Mouse (Mus musculus) right cerebral cortex, adult 2 months (tissue): ENCODE data around the gene Gsk3a.
A peak's percentile ranks its signal among the peaks of the same experiment; 100 is the strongest.

ENCODE experiments used
- DNase-seq, 2 experiments: peaks; one replicate each; pipeline ENCODE4 v3.0.0; 2021 to 2022; ENCODE audit warnings: low spot score in 2 of 2

Gsk3a gene

GRCm38 (mm10) chr7:25187662-25188650 lies 49.7 kb downstream of the Gsk3a start:
- DNase-seq = peak; percentile 89 to 90

- no peak for DNase-seq
Observed at GRCm38 (mm10) chr7:25184091-25184490, 53.6 kb downstream of the Gsk3a start.

GRCm38 (mm10) chr7:25181814-25182213 lies 55.8 kb downstream of the Gsk3a start:
- DNase-seq = peak in 1 of 2 experiments; percentile 16

- peak; percentile 11 to 27 for DNase-seq
Observed at GRCm38 (mm10) chr7:25181331-25181790, 56.3 kb downstream of the Gsk3a start.

- no peak for DNase-seq
Observed at GRCm38 (mm10) chr7:25180512-25180911, 57.1 kb downstream of the Gsk3a start.

GRCm38 (mm10) chr7:25179606-25180161 lies 58.0 kb downstream of the Gsk3a start, which contains the start of gene Pou2f2:
TSS of gene Pou2f2 (minus strand) at chr7:25179726.
- DNase-seq = peak; percentile 85

GRCm38 (mm10) chr7:25178787-25179605 lies 58.7 kb downstream of the Gsk3a start:
- DNase-seq = peak; percentile 40 to 44

GRCm38 (mm10) chr7:25178317-25178716 lies 59.3 kb downstream of the Gsk3a start:
- DNase-seq = peak; percentile 37 to 43
